28 mouse cellular contexts compared by ENCODE assay signal in the genomic region with DNA sequence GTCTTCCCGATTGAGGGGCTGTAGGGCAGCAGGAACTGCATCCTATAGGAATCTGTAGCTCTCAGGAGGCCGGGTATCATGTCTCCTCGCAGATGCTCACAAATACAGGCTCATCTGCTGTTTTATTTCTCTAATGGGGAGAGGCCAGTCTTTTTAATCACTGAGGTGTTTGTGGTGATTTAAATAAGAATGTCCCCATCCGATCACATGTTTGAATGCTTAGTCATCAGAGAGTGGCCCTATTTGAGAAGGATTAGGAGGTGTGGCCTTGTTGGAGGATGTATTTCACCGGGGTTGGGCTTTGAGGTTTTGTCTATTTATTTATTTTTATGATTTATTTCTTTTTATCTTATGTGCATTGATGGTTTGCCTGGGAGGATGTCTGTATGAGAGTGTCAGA. TPM values are rescaled to one million over a fixed set of nuclear protein-coding genes. Genes with fewer than 3 reads are reported as not detected.
"Had no signal": no experiment of that assay in that cellular context is flagged by ENCODE, and none has a peak within 500 bp of the region (broad histone marks: within the 10 kb centered on the region; RNA-seq: fewer than 3 reads in every experiment).

No protein-coding gene starts in this region.

- ATAC-seq: hindbrain, postnatal 0 days; intestine, embryonic 16.5 days; liver, embryonic 12.5 days had no signal

- DNase-seq: gastrocnemius, adult 2 months; gastrocnemius, postnatal 10 days; gastrocnemius, postnatal 25 days; heart, adult 2 months; heart, postnatal 14 days; heart, postnatal 36 days; kidney, adult 11 months; kidney, adult 2 months; kidney, adult 9 months; kidney, postnatal 14 days; kidney, postnatal 36 days; layer of hippocampus, adult 9-11 months; layer of hippocampus, postnatal 36 days; left cerebral cortex, postnatal 4 days had no signal

- H3K4me2 ChIP-seq: heart, embryonic 11.5 days; heart, embryonic 13.5 days; heart, embryonic 15.5 days; hindbrain, embryonic 13.5 days; hindbrain, embryonic 15.5 days; kidney, embryonic 15.5 days; limb, embryonic 13.5 days; limb, embryonic 15.5 days; liver, embryonic 12.5 days had no signal

- H3K4me1 ChIP-seq: heart, embryonic 15.5 days; hindbrain, embryonic 13.5 days; hindbrain, embryonic 15.5 days; kidney, embryonic 15.5 days; limb, embryonic 13.5 days; limb, embryonic 15.5 days; liver, embryonic 12.5 days had no signal

- H3K9me3 ChIP-seq: heart, embryonic 15.5 days; hindbrain, embryonic 13.5 days; hindbrain, embryonic 15.5 days; kidney, embryonic 15.5 days; limb, embryonic 13.5 days; limb, embryonic 15.5 days; liver, embryonic 12.5 days had no signal

- H3K4me3 ChIP-seq: gastrocnemius, adult 2 months; heart, adult 2 months; heart, embryonic 13.5 days; heart, embryonic 15.5 days; hindbrain, embryonic 13.5 days; hindbrain, embryonic 15.5 days; kidney, embryonic 15.5 days; limb, embryonic 13.5 days; limb, embryonic 15.5 days; liver, embryonic 12.5 days had no signal

- H3K27ac ChIP-seq: gastrocnemius, adult 2 months; heart, adult 2 months; heart, embryonic 13.5 days; heart, embryonic 15.5 days; hindbrain, embryonic 13.5 days; hindbrain, embryonic 15.5 days; hindbrain, postnatal 0 days; kidney, embryonic 15.5 days; kidney, postnatal 0 days; limb, embryonic 13.5 days; limb, embryonic 15.5 days; liver, embryonic 12.5 days had no signal

- H3K27me3 ChIP-seq: heart, embryonic 13.5 days; heart, embryonic 15.5 days; hindbrain, embryonic 13.5 days; hindbrain, embryonic 15.5 days; kidney, embryonic 15.5 days; limb, embryonic 13.5 days; limb, embryonic 15.5 days; liver, embryonic 12.5 days had no signal

- H3K36me3 ChIP-seq: heart, embryonic 13.5 days; heart, embryonic 15.5 days; hindbrain, embryonic 13.5 days; kidney, embryonic 15.5 days; limb, embryonic 13.5 days; limb, embryonic 15.5 days; liver, embryonic 12.5 days had no signal

- H3K9ac ChIP-seq: heart, embryonic 13.5 days; heart, embryonic 15.5 days; hindbrain, embryonic 13.5 days; hindbrain, embryonic 15.5 days; kidney, embryonic 15.5 days; limb, embryonic 13.5 days; limb, embryonic 15.5 days; liver, embryonic 12.5 days had no signal

RNA-seq across cellular contexts. Expression of gene Fam81a, which starts 11.6 kb away (rescaled TPM):
- total RNA-seq: granulocyte monocyte progenitor cell, adult 5-6 weeks; hematopoietic stem cell, adult 5-6 weeks had no signal
